Mouse (Mus musculus) CH12.LX (cell line): ENCODE measurements around the gene Dnaaf3.

ENCODE experiments used
- E2F4 ChIP-seq: IDR thresholded peaks from 2 replicates; pipeline ENCODE4 v1.6.1; 2011; ENCODE audit warnings: low read depth, low read length, improper control_type of control experiment; ENCODE audit not compliant: insufficient replicate concordance
- POLR2A ChIP-seq: IDR thresholded peaks from 2 replicates; pipeline ENCODE4 v1.6.1; 2011; ENCODE audit warnings: low read depth, mild to moderate bottlenecking, improper control_type of control experiment, low read length

DNA sequence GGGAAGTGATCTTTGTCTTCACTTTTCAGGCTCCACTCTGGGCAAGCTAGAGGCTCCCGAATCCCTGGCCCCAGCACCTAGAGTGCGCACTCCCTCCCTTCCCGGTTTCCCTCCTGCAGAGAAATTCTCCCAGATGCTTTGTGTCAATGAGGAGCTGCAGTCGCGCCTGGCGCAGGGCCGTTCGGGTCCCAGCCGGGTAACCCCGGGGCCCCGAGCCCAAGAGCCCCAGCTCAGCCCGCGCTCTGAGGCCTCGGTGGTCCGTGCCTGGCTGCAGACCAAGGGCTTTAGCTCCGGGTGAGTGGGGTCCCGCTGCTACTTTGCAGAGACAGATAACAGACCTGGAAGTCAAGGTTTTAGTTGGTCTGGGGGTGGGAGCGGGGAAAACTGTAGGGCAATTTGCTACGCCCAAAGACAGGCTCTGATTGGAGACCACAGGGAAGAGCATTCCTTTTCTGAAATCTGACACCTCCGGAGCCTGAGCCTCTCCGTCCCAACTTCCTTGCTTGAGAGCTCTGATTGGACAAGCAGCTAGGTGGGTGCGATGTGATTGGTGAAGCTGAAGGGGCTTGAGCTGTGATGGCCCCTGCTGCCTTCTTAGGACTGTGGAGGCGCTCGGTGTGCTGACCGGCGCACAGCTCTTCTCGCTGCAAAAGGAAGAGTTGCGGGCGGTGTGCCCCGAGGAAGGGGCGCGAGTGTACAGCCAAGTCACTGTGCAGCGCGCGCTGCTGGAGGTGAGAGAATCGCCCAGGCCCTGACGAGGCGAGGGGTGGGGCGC, 54.0 kb downstream of the Dnaaf3 start:
- TF ChIP-seq POLR2A (no peak), E2F4 (no peak)
